Mouse (Mus musculus): ENCODE measurements around the gene Tcf7.

The Tcf7 gene

DNA sequence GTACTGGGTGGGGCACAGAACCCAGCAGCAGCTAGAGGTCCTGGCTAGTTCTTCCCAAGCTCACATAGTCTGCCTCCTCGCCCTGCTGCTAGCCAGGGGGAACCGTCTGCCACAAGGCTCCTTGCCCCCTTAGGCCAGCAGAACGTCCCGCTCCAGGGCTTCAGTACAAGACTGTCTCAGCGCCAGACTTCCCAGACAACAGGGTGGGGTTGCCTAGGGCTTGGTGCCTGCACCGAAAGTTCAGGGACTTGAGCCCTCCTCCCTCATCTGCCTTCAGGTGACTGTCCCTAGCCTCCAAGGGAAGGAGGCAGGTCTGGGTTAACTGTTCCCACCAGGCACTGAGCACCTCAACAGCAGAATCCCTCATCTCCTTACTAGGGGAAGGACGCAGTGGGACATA, 17.9 kb downstream of the Tcf7 start:
- DNase-seq: no peak

- DNase-seq: no peak
Observed at GRCm38 (mm10) chr11:52262338-52262737, 20.5 kb downstream of the Tcf7 start.

GRCm38 (mm10) chr11:52261937-52262336, 20.9 kb downstream of the Tcf7 start:
- DNase-seq: no peak

- no peak for DNase-seq
Observed at GRCm38 (mm10) chr11:52260878-52261277, 21.9 kb downstream of the Tcf7 start.

DNA sequence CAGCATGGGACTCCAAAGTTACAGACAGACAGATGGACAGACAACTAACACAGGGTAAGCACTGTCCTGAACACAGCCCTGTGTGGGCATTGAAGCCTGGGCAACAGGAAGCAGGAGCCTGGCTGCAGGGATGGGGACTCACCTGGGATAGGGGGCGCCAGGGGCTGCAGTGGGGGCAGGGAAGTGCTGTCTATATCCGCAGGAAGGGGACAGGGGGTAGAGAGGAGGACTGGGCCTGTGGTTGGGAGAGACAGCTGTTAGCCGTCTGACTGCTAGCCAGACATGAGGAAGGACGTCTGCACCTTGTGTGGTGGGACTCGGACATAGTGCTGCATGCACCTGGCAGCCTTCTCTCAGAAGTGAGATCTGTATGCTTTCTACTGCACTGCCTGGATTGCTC, 24.1 kb downstream of the Tcf7 start:
- no peak for DNase-seq

DNA sequence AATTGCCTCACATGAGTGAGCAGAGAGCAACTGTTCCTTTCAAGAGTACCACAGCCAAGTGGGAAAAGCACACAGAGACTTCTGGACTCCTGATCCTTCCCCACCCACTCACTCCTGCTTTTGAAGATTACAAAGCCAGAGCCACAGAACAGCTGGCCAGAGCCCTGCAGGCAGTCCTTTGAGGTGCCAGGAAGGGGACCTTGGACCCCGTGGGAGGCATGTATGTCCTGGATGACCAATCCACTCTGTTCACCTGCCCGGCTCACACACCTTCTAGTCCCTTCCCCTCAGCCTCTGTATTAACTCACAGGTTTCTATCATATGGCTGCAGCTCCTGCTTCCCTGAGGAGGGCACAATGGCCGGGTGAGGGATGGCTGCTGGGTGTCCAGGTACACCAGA, 25.4 kb downstream of the Tcf7 start:
- DNase-seq: no peak

GRCm38 (mm10) chr11:52255077-52255476, 27.7 kb downstream of the Tcf7 start:
- no peak for DNase-seq

- peak; percentile 51 for DNase-seq
Observed at GRCm38 (mm10) chr11:52253674-52254375, 29.0 kb downstream of the Tcf7 start.

GRCm38 (mm10) chr11:52252692-52253091, 30.1 kb downstream of the Tcf7 start:
- no peak for DNase-seq

GRCm38 (mm10) chr11:52251770-52252169, 31.0 kb downstream of the Tcf7 start:
- DNase-seq: no peak

GRCm38 (mm10) chr11:52249452-52249851, 33.4 kb downstream of the Tcf7 start:
- no peak for DNase-seq

DNA sequence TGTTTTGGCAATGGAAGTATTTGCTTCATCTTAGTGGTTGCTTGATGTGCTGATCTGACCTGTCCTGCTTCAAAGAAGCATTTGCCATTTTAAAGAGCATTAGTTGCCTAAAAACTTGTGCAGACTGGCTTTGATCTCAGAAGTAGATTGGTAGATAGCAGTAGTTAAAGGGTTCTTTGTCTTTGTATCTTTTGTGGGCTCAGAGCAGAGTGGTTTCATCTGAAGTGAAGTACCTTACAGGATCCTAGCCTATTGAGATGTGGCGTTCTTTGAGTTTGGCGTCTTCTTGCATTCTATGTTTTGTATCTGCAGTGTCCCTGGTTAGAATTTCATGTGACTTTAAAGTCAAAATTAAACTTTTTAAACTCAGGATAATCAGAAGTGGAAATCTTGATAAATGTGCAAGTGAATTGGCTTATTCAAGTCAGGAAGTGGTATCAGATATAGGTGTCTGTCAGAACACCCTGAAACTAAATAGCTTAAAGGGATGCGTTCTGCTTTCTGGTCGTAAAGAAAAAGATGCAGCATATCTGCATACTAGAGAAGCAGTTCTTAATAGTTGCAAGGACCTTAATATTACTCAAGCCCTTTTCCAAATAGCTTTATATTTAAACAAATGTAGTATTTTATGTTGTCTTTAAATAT, 41.8 kb downstream of the Tcf7 start:
- DNase-seq: no peak

GRCm38 (mm10) chr11:52234509-52234908, 48.3 kb downstream of the Tcf7 start:
- no peak for DNase-seq

DNA sequence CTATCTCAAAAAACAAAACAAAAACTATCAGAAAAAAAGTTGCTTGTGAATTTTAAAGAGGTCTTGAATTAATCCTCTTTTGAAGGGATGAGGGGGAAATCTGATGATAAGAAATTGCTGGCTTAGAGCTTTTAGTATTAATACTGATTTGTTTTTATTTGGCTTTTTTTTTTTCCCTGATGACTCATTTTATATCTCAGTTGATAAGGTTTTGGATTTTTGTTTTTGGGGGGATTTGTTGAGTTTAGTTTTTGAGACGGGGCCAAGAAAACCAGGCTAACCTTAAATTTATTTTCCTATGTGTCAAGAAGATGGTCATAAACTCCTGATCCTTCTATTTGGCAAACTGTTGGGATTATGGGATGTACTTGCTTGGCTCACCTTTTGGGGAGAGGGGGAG, 48.9 kb downstream of the Tcf7 start:
- no peak for DNase-seq

- DNase-seq: no peak
Observed at GRCm38 (mm10) chr11:52233043-52233653, 49.7 kb downstream of the Tcf7 start.

- DNase-seq: peak; percentile 91
Observed at GRCm38 (mm10) chr11:52231606-52232541, 50.9 kb downstream of the Tcf7 start, which contains the start of gene Skp1a. TSS of gene Skp1a (plus strand) at chr11:52231995.

DNA sequence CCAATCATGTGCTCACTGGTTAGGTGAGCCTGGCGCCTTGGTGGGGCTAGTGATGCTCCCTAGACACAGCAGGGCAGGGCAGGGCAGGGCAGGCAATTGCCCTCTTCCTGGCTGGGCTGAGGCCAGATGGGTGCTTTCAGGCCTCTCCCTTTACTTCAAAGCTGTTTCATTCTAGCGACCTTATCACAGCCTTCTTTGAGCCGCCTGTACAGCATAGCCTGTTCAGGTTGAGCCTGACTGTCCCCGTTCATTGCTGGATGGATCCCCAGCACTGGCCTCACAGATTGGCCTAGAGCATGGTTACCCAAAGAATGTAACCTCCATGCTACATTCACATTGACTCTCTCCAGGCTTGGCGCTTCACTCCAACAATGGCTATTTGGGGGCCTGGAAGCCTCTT, 52.1 kb downstream of the Tcf7 start:
- no peak for DNase-seq

- no peak for DNase-seq
Observed at GRCm38 (mm10) chr11:52228722-52229448, 53.9 kb downstream of the Tcf7 start.

- DNase-seq: no peak
Observed at GRCm38 (mm10) chr11:52227466-52228226, 55.2 kb downstream of the Tcf7 start.

GRCm38 (mm10) chr11:52227053-52227452, 55.8 kb downstream of the Tcf7 start:
- no peak for DNase-seq

DNA sequence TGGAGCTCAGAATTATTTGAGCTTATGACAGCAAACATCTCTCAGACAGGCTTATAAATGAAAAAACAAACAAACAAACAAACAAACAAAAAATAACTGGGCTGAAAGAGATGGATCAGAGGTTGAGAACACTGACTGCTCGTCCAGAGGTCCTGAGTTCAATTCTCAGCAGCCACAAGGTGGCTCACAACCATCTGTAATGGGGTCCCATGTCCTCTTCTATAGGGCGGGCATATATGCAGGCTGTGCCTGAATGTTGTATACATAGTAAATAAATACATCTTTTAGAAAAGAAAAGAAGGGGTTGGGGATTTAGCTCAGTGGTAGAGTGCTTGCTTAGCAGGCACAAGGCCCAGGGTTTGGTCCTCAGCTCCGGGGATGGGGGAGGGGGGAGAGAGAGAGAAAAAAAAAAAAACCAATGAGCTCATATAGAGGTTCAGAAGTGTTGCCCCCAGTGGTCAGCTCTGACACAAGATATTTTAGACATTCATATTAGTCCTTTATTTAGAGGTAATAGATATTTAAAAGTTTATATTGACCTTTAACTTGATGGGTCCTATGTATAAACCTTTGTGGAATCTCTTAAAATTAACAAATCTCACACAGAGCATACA, 56.7 kb downstream of the Tcf7 start:
- DNase-seq: no peak
